Mouse (Mus musculus): ENCODE data around the gene Chpt1. TPM values are rescaled to one million over a fixed set of nuclear protein-coding genes. Genes with fewer than 3 reads are reported as not detected.
"Not testable (repeated sequence)": the region's sequence is repeated elsewhere in the genome, so short reads cannot be mapped to it uniquely, and the experiment has no call there.

Chpt1 gene
- total RNA-seq, 2 experiments from 2014 or later = 304 to 315 TPM

DNA sequence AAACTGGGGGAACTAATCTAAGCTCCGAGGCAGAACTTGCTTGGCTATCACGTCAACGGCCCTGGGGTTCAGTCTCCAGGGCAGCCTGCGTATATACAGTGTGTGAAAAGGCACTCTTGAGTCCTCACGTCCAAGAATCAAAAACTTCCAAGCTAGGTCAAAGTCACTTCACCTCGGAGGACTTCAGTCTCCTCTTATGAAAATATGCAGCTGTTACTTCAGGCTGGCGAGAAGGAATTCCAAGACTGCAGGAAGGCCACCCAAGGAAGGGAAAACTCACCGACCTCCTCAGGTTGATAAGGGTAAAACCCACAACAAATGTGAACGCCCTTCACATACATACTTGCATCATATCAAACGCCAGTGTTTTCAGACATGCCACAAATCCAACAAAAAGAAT is 2.5 kb downstream of the Chpt1 start:
- intact Hi-C loops (cut with DNase I) = loop anchor here (5.0 kb wide), 2 partner anchors 124 to 326 kb away; partner anchors contain the start of genes Dram1, Gnptab and Utp20
- no peak for DNase-seq (ENCODE audit: low spot score)

DNA sequence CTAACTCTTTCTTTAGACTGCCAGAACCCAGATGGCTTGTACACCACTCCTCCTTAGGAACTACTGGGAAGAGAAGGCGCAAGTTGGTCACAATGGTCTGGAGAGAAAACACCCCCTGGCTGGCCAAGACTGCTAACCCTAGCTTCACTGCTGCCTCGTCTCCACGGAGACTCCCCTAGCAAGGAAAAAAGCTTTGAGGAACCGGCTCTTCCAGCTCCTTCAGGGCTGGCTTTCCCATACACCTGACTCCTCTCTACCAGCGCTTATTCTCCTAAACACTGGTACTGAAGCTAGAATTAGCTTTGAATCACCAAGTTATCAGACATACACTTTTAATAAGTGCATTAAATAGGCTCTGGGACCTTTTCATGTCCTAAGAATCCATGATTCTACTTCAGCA is 3.9 kb downstream of the Chpt1 start:
- intact Hi-C loops (cut with DNase I) = loop anchor here (5.0 kb wide), 2 partner anchors 123 to 327 kb away; partner anchors contain the start of genes Dram1, Gnptab and Utp20

DNA sequence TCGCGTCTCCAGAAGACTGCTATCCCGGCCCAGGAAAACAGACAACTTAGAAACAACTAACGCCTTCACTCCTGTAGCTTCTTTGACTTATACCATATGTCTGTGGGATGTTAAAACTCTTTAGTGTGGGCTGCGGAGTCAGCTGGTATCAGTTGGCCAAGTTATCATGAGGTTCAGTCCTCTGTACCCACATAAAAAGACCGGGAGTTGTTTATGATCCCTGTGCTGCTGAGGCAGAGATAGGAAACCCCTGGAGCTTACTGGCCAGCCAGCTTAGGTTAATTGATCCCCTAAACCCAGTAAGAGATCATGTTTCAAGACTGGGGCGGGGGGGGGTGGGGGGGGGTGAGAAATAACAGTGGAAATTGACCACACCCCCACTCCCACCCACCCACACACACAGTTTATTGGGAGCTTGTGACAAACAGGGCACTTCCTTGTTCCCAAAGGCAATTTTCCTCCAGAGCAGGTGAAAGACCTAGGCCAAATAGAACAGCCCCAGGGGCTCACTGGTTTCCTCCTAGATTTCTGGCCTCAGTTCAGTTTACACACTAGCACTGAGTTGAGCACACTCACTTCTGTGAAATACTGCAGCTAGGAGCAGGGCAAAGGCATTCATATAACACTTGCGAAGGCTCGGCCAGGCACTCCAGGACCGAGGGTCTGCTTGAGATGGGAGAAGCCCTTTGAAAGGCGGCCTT is 6.9 kb downstream of the Chpt1 start:
- intact Hi-C loops (cut with DNase I) = no loop called here

More for the DNA sequence above, 3.9 kb downstream of the Chpt1 start:
- no peak for DNase-seq (ENCODE audit: low spot score)

DNA sequence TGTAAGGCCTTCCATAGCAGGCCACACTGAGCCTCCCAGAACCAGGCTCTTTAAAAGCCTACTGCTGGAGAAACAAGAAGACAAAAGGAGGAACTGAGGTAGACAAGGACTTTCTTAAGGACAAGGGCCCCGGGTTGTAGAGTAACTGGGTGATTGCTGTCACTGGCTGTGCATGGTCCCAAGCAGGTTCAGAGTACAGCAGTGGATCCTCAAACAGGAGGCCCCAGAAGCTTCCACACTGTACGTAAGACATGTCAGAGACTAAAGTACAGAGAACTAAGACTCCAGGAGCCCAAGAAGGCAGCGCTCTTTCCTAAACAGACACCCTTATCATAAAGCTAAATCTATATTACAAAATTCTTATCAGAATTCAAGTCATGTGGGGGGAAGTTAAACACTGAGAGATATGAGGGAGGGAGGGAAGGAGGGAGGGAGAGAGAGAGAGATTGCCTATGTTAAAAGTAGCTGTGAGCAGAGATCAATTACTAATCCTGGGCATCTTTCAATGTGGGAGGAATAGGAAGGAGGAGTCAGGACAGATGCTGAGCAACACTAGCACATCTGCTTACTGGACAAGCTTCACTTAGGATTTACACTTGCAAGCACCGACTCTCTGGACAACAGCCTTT is 8.8 kb downstream of the Chpt1 start:
- no peak for DNase-seq (ENCODE audit: low spot score)
- intact Hi-C loops (cut with DNase I) = no loop called here

More for the DNA sequence above, 6.9 kb downstream of the Chpt1 start:
- no peak for DNase-seq (ENCODE audit: low spot score)

DNA sequence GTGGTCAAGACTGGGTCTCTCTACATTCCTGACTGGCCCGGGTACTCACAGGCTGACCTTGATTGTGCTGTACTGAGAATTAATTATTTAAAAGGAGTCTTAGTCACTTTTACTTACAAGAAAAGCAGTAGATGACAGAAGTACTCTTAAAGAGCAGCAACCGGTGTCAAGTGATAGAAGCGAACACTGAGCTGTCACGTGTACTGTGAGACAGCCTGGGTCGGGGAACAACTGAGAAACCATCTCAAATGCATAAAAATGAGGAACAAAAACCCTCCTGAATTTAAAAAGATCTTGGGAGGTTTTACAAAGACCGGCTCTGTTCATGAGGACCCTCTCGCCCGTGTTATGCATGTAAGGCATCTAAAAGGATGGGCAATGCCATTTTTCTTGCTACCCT is 11.2 kb downstream of the Chpt1 start:
- DNase-seq (ENCODE audit: low spot score) = no peak
- intact Hi-C loops (cut with DNase I) = no loop called here

DNA sequence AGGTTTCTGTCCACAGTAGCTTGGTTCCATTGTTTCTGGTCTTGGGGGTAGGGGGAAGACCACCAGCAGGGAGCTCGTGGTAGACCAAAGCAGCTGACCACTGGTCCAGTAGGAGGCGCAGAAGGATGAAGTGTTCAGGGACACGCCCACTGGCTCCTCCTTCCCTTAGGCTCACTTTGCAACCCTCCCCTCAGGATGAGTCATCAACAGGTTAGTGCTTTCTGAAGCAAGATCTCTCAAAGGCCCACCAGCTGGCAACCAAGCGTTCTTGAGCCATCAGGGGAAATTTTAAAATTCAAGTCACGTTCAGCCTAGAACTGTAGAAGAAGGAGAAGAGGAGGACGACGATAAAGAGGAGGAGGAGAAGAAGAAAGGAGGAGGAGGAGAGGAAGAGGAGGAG is 12.2 kb downstream of the Chpt1 start:
- no peak for DNase-seq (ENCODE audit: low spot score)
- intact Hi-C loops (cut with DNase I) = no loop called here

DNA sequence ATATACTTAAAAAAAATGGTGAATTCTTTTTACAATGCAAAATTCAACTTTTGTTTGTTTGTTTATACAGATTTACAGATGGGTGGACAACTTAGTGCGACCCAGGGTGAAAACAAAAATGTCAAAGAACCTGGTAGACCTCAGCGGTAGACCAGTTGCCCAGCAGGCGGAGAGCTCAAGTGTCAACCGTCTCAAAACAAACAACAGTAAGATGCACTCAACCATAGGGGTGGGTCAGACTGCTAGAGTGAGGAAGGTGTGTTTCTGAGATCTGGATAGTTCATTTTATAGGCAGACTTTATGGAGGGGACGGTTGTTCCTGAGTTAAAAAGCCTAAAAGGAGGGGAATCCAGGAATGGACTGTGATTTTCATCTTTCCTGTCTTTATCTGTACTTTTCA is 15.2 kb downstream of the Chpt1 start:
- intact Hi-C loops (cut with DNase I) = no loop called here
- no peak for DNase-seq (ENCODE audit: low spot score)

DNA sequence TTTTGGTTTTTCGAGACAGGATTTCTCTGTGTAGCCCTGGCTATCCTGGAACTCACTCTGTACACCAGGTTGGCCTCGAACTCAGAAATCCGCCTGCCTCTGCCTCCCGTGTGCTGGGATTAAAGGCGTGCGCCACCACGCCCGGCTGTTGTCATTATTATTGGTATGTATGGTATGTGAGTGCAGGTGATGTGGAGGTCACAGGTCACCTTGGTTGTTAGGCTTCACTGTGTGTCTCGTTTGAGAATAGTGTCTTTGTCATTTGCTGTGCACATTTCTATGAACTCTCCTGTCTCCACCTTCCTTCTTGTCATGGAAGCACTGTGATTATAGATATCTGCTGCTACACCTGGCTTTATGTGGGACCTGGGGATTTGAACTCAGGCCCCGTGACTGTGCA is 21.0 kb downstream of the Chpt1 start:
- DNase-seq (ENCODE audit: low spot score); intact Hi-C loops (cut with DNase I): not testable (repeated sequence)

DNA sequence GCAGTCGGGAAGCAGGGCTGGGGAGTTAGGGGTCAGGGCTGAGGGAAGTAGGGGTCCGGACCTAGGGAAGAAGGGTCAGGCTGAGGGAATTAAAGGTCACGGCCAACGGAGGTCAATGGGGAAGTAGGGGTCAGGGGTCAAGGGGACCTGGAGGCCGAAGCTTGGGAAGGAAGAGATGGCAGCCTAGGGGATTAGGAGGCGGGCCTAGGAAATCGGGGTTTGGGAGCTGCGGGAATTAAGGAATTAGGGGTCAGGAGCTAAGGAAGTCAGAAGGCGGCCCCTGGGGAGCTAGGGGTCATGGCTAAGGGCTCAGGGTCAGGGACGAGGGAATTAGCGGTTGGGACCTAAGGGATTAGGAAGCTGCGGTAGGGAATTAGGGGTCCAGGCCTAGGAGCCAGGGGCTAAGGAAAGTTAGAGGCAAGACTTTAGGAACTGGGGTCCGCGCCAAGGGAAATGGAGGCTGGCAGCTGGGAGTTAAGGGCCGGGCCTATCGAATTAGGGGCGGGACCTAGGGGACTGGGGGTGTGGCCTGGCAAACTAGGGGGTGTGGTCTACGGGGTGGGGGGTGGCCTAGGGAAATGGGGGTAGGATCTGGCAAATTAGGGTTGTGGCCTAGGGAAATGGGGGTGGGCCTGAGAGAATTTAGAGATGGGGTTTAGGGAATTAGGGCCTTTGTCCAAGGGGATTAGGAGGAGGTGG is 43.6 kb downstream of the Chpt1 start:
- intact Hi-C loops (cut with DNase I) = no loop called here
- DNase-seq (ENCODE audit: low spot score) = no peak

DNA sequence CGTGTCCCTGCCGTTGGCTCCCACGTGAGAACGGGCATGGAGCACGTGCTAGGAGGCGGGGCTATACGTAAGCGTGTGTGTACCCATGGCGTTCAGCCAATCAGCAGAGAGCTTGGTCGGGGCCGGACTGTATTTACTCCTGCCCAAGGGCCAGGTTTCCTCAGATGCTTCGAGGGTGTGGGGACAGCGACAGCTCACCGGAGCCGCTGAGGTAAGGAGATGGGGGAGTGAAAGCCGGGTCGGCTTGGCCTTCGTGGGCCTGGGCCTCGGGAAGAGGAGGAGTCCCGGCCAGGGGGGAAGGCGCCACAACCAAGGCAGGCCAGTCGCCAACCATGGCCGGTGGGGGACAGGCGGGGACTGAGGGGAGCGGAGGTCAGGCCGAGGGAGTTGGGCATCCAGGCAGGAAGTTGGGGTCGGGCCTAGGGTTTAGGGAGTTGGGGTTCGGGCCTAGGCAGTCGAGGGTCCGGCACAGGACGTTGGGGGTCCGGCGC is 44.3 kb downstream of the Chpt1 start, which contains the start of gene Sycp3:
TSS of gene Sycp3 (plus strand) at position 68 of the 491 bp plus-strand sequence.
- intact Hi-C loops (cut with DNase I) = no loop called here
- DNase-seq (ENCODE audit: low spot score) = no peak

DNA sequence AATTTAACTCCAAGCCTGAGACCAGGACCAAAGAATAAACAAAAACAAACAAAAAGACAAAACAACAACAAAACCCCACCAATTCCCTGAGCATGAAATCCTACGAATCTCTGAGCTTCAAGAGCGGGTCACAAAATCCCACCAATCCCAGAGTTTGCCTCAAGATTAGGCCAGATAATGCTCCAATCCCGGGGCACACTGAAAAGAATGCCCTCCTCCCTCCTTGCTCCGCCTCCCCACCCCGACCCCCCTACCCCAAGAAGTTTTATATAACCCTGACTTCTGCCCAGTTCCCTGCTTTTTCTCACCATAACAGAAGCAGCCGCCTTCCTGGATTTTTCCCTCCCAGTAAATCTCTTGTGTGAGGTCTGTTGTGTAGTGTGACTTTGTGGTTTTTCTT is 46.1 kb downstream of the Chpt1 start:
- intact Hi-C loops (cut with DNase I) = no loop called here
- DNase-seq (ENCODE audit: low spot score) = no peak

DNA sequence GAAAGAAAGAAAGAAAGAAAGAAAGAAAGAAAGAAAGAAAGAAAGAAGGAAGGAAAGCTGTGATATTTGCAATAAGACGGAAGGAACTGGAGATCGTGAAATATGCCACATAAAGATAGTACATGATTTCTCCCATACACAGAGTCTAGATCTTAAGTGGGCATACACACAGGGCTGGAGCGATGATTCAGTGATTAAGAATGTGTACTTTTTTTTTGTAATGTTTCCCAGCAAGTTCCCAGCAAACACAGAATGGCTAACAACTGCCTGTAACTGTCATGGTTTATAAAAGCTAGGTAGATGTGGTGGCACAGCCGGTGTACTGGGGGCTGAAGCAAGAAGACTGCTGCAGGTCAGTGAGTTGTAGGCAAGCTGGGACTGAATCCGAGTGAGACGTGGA is 51.9 kb downstream of the Chpt1 start:
- DNase-seq (ENCODE audit: low spot score) = no peak
- intact Hi-C loops (cut with DNase I) = no loop called here

DNA sequence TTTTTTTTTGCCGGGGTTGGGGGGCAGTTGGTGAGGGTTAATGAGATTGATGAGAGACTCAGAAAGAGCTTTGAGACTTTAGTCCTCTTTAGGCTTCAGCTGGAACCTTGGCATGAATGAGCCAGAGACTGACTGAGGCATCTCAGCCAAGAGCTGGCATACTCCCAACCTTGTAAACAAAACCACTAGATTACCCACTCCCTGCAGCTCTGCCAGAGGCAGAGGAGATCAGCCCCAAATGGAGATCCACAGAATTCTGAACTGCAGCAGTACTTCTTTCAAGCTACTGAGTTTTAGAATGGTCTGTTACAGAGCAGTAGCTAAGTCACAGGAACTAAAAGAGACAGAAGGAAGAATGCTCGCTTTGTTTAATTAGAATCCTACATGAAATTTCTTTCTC is 52.7 kb downstream of the Chpt1 start:
- DNase-seq (ENCODE audit: low spot score) = no peak
- intact Hi-C loops (cut with DNase I) = no loop called here

DNA sequence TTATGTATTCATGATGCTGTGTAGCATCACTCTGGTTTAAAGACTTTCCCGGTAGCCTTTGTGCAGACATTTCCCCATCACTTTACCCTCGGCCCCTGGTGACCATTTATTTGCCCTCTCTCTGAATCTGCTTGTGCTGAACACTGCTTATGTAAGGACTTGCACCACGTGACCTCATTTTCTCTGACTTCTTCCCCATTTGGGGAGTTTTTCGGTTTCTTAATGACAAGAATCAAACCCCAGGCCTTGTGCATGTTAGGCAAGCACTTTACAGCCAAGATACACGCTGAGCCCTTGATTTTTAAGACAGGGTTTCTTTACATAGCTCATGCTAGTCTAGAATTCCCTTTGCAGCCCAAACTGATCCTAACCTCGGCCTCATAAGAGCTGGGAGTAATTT is 62.6 kb downstream of the Chpt1 start:
- no peak for DNase-seq (ENCODE audit: low spot score)
- intact Hi-C loops (cut with DNase I) = no loop called here

DNA sequence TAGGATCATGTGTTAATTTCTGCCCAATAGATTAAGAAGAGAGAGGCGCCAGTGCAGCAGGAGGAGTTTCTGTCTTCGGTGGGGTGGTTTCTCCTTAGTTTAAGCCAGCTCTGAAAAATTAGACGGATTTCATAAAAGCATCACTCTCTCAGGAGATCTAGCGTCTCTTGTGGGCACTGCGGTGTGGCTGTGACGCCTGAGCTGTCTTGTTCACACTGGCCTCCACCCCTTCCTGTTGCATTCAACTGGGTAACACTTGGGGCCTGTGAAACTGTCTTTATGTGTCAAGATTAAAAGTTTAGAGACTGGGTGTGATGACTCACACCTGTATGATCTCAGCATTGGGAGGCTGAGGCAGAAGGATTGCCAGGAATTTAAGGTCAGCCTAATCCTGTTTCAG is 75.9 kb downstream of the Chpt1 start:
- intact Hi-C loops (cut with DNase I) = loop anchor here (5.0 kb wide), 1 partner anchor 299 kb away; no protein-coding TSS in a partner anchor
- no peak for DNase-seq (ENCODE audit: low spot score)

DNA sequence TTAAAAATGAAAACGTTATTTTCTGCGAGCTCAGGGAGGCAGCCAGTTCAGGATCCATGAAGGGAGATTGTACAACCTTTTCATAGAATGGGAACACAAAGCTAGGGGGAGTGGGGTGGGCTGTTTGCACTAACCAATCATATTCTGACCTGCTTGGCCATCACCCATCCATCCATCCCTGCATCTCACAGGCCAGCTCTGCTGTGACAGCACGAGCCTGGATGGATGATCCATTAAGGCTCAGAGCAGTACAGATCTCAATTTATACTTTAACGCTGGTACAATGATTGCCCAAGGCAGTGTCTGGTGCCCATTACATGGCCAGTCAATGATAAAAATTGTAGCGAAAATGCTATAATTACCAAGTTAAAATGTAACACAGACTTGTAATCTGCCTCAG is 77.0 kb downstream of the Chpt1 start:
- DNase-seq (ENCODE audit: low spot score) = no peak
- intact Hi-C loops (cut with DNase I) = loop anchor here (1.0 to 5.0 kb wide), 2 partner anchors 51 to 300 kb away; no protein-coding TSS in a partner anchor

DNA sequence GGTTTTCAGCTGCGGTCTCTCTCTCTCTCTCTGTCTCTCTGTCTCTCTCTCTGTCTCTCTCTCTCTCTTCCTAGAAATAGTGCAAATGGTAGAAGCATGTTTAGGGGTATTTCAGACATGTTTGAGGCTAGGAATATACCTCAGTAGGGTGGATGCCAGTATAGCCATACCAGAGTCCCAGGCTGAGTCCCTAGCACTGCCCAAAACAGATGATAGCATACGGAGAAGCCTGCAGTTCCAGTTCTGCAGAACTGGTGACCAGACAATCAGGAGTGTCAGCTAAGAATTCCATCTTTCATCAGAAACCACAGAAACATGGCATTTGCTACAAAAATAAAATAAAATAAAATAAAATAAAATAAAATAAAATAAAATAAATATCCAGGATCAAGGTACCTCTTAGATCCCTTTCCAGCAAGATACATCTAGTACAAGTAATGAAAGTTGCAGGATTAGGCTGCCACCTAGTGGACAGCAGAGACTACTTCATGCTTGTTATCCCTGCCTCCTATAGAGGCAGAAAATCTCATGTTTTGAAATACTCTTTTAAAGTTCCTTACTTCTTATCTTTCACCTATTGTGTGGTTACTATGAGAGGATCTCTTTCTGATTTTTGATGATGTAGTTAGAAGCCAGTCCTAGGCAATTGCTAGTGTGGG is 77.6 kb downstream of the Chpt1 start:
- intact Hi-C loops (cut with DNase I) = loop anchor here (1.0 to 5.0 kb wide), 2 partner anchors 50 to 301 kb away; no protein-coding TSS in a partner anchor
- DNase-seq (ENCODE audit: low spot score) = no peak

DNA sequence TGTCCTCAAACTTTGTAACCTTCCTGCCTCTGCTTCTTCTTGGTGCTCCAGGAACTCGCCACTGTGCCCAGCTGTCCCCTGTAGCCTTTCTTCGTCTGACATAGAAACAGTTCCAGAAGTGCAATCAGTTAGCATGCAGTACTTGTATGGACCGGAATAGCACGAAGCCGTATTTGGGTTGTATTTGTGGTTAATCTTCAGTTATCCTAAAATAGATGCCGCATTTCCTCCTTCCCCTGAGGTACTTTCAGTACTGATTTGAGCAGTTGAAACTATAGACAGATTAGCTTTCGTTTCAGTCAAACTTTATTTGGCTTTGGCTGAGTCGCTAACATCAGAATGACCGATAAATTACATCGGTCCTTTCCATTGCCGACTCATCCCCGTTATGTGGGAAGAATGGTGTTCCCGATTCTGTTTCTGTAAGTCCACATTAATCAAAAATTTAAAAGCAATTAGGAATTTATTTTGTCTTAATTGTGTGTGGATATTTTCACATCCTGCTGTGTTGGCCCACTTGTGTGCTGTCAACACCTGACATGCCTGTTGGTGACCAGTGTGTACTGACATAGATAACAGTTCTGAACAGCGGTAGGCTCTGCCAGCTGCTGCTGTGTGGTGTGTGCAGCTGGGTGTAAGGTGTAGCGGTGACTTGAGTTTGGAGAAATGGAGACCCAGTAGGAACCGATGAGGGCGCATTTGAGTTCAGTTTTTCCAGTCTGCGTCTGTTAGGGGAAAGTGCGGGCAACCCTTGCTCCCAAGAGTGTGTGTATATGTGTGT is 83.0 kb downstream of the Chpt1 start:
- no peak for DNase-seq (ENCODE audit: low spot score)
- intact Hi-C loops (cut with DNase I) = no loop called here

DNA sequence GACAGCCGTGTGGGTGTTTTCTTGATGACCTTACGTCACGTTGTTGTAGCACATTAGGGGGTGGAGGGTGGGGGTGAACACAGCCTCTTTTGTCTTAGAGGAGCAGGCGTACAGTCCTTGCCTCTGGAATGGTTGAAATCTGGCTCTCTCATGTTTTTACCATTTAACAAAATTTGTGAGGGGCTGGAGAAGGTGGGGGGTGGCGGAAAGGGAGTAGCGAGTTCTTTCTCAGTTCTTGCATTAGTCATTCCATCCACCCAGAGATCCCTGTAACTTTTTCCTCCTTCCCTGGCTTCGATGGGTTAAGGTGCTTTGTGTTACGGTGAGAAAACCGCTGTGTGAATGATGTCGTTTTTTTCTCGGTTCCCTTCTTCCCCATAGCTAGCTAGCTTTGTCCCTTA is 83.7 kb downstream of the Chpt1 start:
- intact Hi-C loops (cut with DNase I) = no loop called here
- DNase-seq (ENCODE audit: low spot score) = no peak

Data from heart, postnatal 25 days (tissue).